Mouse (Mus musculus): ENCODE measurements around the gene Plcb4. TPM values are rescaled to one million over a fixed set of nuclear protein-coding genes. Genes with fewer than 3 reads are reported as not detected.
"Not testable (repeated sequence)": the region's sequence is repeated elsewhere in the genome, so short reads cannot be mapped to it uniquely, and the experiment has no call there.

The Plcb4 gene
- polyA plus RNA-seq, 1 experiment from 2014 or later = 32.8 TPM

DNA sequence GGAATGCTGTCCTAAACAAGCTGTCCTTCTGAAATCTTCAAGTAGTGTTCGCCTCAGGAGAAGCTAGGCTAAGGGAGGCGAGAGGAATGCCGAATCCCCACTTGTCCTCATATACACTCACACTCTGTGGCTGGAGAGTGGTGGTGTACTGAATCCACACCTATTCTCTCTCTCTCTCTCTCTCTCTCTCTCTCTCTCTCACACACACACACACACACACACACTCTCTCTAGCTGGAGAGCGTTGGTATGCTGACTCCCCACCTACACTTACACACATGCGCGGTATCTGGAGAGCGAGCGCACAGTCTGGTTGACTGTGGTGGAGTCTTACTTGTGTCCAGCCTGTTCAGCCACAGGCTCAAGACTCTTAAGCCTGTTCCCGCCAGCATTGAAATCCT, 68.3 kb downstream of the Plcb4 start:
- ATAC-seq (ENCODE audit: low FRiP score, low read depth) = no peak
- Histone ChIP-seq H3K9me3 (no peaks in the 10 kb centered on the region), H3K4me3 (no peak overlapping the region), H3K27ac (no peak overlapping the region), H3K4me2 (replicated peaks) (no peak overlapping the region), H3K9ac (no peak overlapping the region), H3K4me1 (peaks cover 9% of the 10 kb centered on the region), H3K27me3 (replicated peaks) (no peaks in the 10 kb centered on the region), H3K36me3 (no peaks in the 10 kb centered on the region)
- WGBS = 89% methylated on average over 9 of the region's 9 CpGs

DNA sequence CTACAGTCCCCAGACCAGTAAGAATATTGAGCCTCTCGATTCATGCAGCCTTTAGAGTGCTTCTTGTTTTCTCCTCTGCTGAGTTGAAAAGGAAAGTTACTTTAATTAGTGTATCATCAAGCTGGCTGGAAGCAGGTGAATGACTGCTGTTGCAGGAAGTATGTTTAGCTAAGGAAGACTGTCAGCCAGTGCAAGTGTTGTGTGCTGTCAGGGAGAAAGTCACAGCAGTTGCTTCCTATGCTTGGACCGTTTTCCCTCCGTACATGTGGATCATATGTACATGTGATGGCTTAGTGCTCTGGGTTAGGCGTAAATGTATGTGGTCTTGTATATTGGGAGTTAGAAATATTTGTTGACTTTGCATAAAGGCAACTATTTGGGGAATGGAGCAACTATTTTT, 69.1 kb downstream of the Plcb4 start:
- H3K4me1 ChIP-seq = peaks cover 9% of the 10 kb centered on the region
- H3K9me3 ChIP-seq = no peaks in the 10 kb centered on the region
- ATAC-seq (ENCODE audit: low FRiP score, low read depth) = no peak
- no peaks in the 10 kb centered on the region for H3K27me3 ChIP-seq (replicated peaks)
- no peak overlapping the region for H3K27ac ChIP-seq
- no peak overlapping the region for H3K4me3 ChIP-seq
- H3K9ac ChIP-seq = no peak overlapping the region
- 89% methylated on average over 4 of the region's 4 CpGs for WGBS
- no peak overlapping the region for H3K4me2 ChIP-seq (replicated peaks)
- no peaks in the 10 kb centered on the region for H3K36me3 ChIP-seq

DNA sequence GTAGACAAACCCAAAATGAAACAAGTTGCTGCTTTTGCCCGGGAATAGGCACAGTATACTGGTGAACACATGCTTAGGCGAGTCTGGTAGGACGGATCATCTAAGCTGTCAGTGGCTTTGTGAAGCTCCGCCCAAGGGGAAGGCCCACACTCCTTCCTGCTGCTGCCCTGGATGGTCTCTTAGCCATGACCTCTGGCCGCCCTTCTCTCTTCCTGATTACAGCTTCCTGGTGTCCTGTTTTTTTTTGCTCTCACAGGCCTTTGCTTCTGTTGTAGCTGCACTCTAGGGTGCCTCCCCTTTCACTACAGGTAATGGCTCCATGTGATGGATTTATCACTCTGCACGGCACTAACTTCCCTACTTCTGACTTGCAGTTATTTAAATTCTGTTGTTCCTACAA, 72.8 kb downstream of the Plcb4 start:
- H3K4me3 ChIP-seq = no peak overlapping the region
- H3K36me3 ChIP-seq = no peaks in the 10 kb centered on the region
- 32% methylated on average over 6 of the region's 6 CpGs for WGBS
- H3K27me3 ChIP-seq (replicated peaks) = no peaks in the 10 kb centered on the region
- no peak overlapping the region for H3K27ac ChIP-seq
- no peak overlapping the region for H3K4me2 ChIP-seq (replicated peaks)
- ATAC-seq (ENCODE audit: low FRiP score, low read depth) = no peak
- H3K9ac ChIP-seq = no peak overlapping the region
- peaks cover 15% of the 10 kb centered on the region for H3K4me1 ChIP-seq
- no peaks in the 10 kb centered on the region for H3K9me3 ChIP-seq

DNA sequence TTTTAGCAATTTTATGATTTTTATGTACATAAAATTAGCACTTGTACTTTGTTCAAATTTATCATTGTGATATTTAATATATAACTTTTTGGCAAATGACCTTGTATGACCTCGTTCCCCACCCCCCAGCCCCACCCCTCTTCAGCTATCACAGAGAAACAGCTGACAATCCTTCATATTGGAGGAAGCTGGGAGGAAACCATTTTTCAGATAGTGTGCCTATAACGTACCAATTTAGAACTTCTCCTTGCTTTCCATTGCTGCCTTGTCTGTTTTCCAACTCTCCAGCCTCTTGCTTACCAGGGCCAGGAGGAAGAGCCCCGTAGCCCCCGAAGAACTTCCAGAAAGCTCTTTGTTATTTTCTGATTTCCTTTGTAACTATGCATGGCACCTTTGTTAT, 73.8 kb downstream of the Plcb4 start:
- Histone ChIP-seq H3K36me3 (no peaks in the 10 kb centered on the region), H3K9ac (no peak overlapping the region), H3K4me1 (peaks cover 15% of the 10 kb centered on the region), H3K4me3 (no peak overlapping the region), H3K27ac (no peak overlapping the region), H3K4me2 (replicated peaks) (no peak overlapping the region), H3K27me3 (replicated peaks) (no peaks in the 10 kb centered on the region), H3K9me3 (no peaks in the 10 kb centered on the region)
- WGBS = 75% methylated on average over 4 of the region's 4 CpGs
- no peak for ATAC-seq (ENCODE audit: low FRiP score, low read depth)

DNA sequence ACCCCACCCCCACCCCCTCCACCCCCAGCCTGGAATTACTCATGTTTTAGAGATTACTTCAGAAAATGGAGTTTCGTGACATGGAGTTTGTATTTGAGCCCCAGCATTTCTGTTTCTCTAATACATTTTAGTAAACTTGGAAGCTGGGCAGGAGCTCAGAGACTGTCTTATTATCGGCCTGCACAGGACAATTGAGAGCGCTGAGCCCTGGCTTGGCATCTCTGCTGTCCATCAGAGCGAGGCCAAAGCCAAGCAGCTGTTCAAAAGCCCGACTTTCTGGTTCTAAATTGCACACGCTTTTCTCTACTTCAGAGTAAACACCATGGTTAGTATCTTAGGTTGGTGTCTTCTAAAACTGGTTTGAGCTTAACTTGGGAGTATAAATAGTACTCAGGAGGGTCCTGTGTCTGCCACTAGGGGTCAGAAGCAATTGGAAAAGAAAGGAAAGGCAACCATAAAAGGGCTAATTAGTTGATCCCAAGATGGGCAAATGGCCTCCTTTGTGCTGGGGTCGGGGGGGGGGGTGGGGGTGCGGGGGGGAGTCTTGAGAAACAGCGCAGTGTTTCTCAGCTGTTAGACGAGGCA, 75.2 kb downstream of the Plcb4 start:
- Histone ChIP-seq H3K36me3 (no peaks in the 10 kb centered on the region), H3K4me3 (no peak overlapping the region), H3K9me3 (no peaks in the 10 kb centered on the region), H3K9ac (no peak overlapping the region), H3K27ac (no peak overlapping the region), H3K4me2 (replicated peaks) (no peak overlapping the region), H3K4me1 (peaks cover 15% of the 10 kb centered on the region), H3K27me3 (replicated peaks) (no peaks in the 10 kb centered on the region)
- 33% methylated on average over 10 of the region's 10 CpGs for WGBS
- ATAC-seq (ENCODE audit: low FRiP score, low read depth) = no peak

DNA sequence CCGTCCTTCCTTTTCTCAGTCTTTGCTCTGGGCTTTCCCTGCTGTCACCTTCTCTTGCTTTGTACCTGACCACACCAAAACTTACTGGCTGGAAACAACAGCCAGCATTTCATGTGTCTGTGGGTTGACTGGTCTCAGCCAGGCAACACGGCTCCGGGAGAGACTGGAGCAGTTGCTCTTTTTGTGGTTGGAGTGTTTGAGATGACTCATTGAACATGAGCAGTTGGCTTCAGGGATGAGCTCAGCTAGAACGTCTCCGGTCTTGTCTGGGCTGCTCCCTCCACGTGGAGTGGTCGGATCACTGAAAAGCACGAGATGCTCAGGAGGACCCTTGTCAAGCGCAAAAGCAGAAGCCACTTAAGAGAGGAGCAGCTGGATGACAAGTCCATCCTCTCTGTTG, 78.7 kb downstream of the Plcb4 start:
- no peaks in the 10 kb centered on the region for H3K27me3 ChIP-seq (replicated peaks)
- no peak overlapping the region for H3K4me3 ChIP-seq
- 88% methylated on average over 9 of the region's 9 CpGs for WGBS
- no peak overlapping the region for H3K27ac ChIP-seq
- peaks cover 5% of the 10 kb centered on the region; the same call in 1 of the 2 replicates for H3K4me1 ChIP-seq
- ATAC-seq (ENCODE audit: low FRiP score, low read depth) = no peak
- no peaks in the 10 kb centered on the region for H3K9me3 ChIP-seq
- no peaks in the 10 kb centered on the region for H3K36me3 ChIP-seq
- H3K4me2 ChIP-seq (replicated peaks) = no peak overlapping the region
- H3K9ac ChIP-seq = no peak overlapping the region

DNA sequence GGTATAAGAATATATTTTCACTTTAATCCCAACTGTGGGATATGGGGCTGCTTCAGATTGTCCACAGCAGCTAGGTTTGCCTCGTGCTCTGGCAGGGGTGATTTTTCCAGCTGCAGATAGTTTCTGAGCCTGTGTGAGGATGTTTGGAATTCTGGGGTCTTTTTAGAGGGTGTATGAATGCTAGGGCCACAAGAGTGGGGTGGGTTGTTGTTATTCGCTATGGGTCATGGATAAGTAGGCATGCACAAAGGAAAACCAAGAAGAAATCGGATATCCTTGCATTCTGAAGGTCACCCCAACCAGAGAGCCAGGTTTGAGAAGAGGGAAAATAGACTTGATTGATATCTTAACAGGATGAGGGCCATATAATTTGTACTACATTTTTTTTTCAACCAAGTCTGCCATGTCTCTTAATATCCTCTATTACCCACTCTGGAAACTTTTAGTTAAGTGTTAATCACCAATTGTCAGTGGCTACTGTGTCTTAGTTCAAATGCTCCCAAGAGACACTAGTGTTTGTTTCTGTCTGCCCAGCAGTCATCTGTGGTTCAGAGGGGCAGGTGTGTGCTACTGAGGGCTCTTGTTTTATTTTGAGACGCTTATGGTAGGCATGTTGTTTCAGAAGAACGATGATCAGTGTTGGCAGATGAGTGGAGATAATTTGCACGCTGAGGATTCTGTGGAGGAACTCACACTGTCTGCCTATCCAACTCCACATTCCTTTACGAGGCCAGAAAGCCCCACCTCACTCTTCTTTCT, 79.4 kb downstream of the Plcb4 start:
- 83% methylated on average over 7 of the region's 7 CpGs for WGBS
- not testable (repeated sequence) for H3K4me2 ChIP-seq (replicated peaks); H3K4me3 ChIP-seq; H3K36me3 ChIP-seq; H3K27ac ChIP-seq; H3K27me3 ChIP-seq (replicated peaks); H3K9ac ChIP-seq; ATAC-seq (ENCODE audit: low FRiP score, low read depth); H3K9me3 ChIP-seq
- H3K4me1 ChIP-seq = peaks cover 10% of the 10 kb centered on the region

DNA sequence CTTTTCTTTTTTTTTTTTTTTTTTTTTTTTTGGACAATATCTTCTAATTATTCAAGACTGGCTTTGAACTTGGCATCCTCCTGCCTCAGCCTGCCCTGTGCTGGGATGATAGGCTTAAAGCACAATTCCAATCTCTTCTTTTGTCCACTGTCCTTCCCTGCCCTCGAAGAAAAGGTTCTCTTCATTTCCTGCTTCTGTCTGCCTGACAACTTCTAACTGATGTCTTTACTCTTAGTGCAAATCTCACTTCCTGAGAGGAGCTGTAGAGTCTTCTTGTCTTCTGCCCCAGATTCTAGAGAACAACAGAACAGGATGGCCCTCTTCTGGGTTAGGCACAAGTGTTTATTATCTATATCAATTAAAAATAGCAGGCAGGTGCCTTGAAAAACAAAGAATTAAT, 80.1 kb downstream of the Plcb4 start:
- Histone ChIP-seq H3K4me3 (no peak overlapping the region), H3K27me3 (replicated peaks) (no peaks in the 10 kb centered on the region), H3K36me3 (no peaks in the 10 kb centered on the region), H3K9me3 (no peaks in the 10 kb centered on the region), H3K4me1 (peaks cover 14% of the 10 kb centered on the region), H3K9ac (no peak overlapping the region), H3K27ac (no peak overlapping the region), H3K4me2 (replicated peaks) (no peak overlapping the region)
- 80% methylated on average over 1 of the region's 1 CpGs for WGBS
- ATAC-seq (ENCODE audit: low FRiP score, low read depth) = no peak

DNA sequence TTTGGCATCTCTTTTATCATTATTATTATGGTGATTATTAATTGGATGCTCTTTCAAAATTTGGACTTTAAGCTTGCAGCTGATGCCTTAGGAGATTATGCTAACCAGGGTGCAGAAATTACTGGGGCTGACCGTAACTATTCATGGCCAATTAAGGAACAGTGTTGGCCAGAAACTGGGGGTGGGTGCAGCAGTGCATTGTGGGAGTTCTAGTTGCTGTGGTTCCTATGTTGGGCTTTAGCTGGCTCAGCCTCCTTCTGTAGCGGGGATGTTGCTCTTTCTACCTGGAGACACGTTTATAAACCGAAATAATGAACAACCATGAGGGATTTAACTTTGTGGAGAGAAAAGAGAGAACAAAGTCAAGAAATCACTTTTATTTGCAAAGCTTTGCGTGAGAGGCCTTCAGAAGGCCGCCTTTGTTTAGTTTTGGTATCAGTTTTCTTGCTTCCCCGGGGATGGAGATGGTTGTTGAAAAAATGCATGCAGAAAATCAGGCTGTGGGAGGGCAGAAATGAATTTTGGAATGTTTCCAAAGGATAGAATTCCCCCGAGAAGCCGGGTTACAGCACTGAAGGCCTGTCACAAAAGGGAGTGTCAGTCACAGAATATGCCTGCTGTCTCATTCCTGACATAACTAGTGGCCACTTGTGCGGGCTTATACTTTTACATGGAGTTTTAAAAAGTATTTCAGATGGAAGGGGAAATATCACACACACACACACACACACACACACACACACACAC, 84.3 kb downstream of the Plcb4 start:
- Histone ChIP-seq H3K27ac (no peak overlapping the region), H3K36me3 (no peaks in the 10 kb centered on the region)

DNA sequence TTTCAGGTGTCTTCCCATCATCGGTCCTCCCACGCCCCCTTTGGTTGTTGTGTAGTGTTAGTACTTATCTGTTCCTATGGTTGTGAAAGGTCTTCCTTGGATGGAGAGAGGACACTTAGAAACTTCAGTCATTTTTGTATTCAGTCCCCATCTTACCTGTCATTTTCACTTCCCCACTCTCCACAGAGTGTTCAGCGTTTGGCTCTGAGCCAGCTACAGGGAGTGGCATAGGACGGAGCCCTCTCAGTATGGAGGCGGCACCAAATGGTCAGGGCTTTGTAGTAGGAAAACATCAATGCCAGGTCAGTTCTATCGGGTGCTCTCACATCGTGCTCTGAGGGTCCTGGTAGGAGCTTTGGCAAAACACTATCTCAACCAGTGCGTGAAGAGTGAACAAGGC, 85.9 kb downstream of the Plcb4 start:
- H3K27me3 ChIP-seq (replicated peaks) = no peaks in the 10 kb centered on the region
- H3K36me3 ChIP-seq = no peaks in the 10 kb centered on the region
- no peak overlapping the region for H3K4me3 ChIP-seq
- WGBS = 80% methylated on average over 8 of the region's 8 CpGs
- H3K4me2 ChIP-seq (replicated peaks) = no peak overlapping the region
- peaks cover 9% of the 10 kb centered on the region; the same call in 1 of the 2 replicates for H3K4me1 ChIP-seq
- ATAC-seq (ENCODE audit: low FRiP score, low read depth) = no peak
- H3K27ac ChIP-seq = no peak overlapping the region
- H3K9ac ChIP-seq = no peak overlapping the region
- no peaks in the 10 kb centered on the region for H3K9me3 ChIP-seq

More for the DNA sequence above, 84.3 kb downstream of the Plcb4 start:
- ATAC-seq (ENCODE audit: low FRiP score, low read depth) = peak; percentile 61; the same call in 1 of the 2 replicates
- Histone ChIP-seq H3K9ac (no peak overlapping the region), H3K27me3 (replicated peaks) (no peaks in the 10 kb centered on the region), H3K4me1 (peaks cover 9% of the 10 kb centered on the region; the same call in 1 of the 2 replicates), H3K9me3 (no peaks in the 10 kb centered on the region), H3K4me3 (no peak overlapping the region), H3K4me2 (replicated peaks) (no peak overlapping the region)
- WGBS = 66% methylated on average over 10 of the region's 10 CpGs

DNA sequence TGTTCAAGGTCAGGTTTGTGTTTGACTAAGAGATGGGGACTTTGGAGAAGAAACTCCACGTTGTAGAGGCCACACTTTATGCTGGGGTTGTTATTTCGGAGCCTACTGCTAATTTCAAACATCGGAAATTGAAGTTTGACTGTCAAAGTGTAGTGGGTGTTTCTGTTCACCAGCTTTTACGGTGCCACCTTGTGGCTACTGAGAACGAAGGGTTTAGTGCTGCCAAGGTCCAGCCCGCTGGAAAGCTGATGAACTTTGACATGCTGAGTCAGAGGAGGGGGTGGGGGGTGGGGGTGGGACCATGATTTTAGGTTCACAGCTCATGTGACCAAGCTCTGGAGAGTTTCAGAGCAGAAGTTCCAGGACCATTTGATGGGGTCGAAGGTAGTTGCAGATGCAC, 86.3 kb downstream of the Plcb4 start:
- H3K36me3 ChIP-seq = no peaks in the 10 kb centered on the region
- H3K9me3 ChIP-seq = no peaks in the 10 kb centered on the region
- H3K9ac ChIP-seq = no peak overlapping the region
- no peak overlapping the region for H3K4me3 ChIP-seq
- ATAC-seq (ENCODE audit: low FRiP score, low read depth) = no peak
- no peak overlapping the region for H3K4me2 ChIP-seq (replicated peaks)
- no peaks in the 10 kb centered on the region for H3K27me3 ChIP-seq (replicated peaks)
- no peak overlapping the region for H3K27ac ChIP-seq
- H3K4me1 ChIP-seq = peaks cover 9% of the 10 kb centered on the region; the same call in 1 of the 2 replicates
- WGBS = 60% methylated on average over 7 of the region's 7 CpGs

DNA sequence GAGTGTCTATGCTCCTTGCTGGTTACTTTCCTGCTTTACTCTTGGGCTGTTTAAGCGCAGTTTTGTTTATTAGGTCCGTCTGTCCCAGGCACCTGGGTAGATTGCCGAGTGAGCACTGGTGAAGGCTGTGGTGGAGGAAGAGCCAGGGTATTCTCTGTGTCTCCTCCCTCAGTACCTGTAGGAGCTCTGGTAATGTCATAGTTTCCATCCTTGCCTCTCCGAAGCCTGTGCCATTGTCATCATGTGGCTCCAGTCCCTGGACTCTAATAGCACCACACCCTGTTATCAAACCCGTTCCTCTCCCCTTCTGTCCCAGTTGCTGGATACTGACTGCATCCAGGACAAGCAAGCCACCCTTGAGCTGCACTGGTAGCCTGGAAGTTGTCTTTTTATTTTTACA, 89.6 kb downstream of the Plcb4 start:
- no peak overlapping the region for H3K27ac ChIP-seq
- no peaks in the 10 kb centered on the region for H3K27me3 ChIP-seq (replicated peaks)
- H3K36me3 ChIP-seq = no peaks in the 10 kb centered on the region
- 0 out of 2 replicates have a peak, but pooled peaks cover 2% of the 10 kb centered on the region for H3K4me1 ChIP-seq
- no peak overlapping the region for H3K4me2 ChIP-seq (replicated peaks)
- 87% methylated on average over 5 of the region's 5 CpGs for WGBS
- H3K4me3 ChIP-seq = no peak overlapping the region
- no peak overlapping the region for H3K9ac ChIP-seq
- H3K9me3 ChIP-seq = no peaks in the 10 kb centered on the region
- no peak for ATAC-seq (ENCODE audit: low FRiP score, low read depth)
